Mouse (Mus musculus): Measurements from ENCODE around the gene Neurl1b. TPM values are rescaled to one million over a fixed set of nuclear protein-coding genes. Genes with fewer than 3 reads are reported as not detected.

The Neurl1b gene
- polyA plus RNA-seq (2017; shearing (Covaris generic)): not detected

GRCm38 (mm10) chr17:26414523-26415354, at the start of gene Neurl1b:
Neurl1b (plus strand) TSS chr17:26414829.

Other genes starting within 250 kb of the Neurl1b start
- gene Pdia2, start 215.7 kb upstream of the Neurl1b start, polyA plus RNA-seq (2017; shearing (Covaris generic)): not detected
- 39.8 TPM for gene Rgs11, start 211.9 kb upstream of the Neurl1b start, polyA plus RNA-seq (2017; shearing (Covaris generic))
- gene Arhgdig, start 207.0 kb upstream of the Neurl1b start, polyA plus RNA-seq (2017; shearing (Covaris generic)): not detected
- 24.9 TPM for gene Fam234a, start 170.6 kb upstream of the Neurl1b start, polyA plus RNA-seq (2017; shearing (Covaris generic))
- gene Luc7l, start 161.9 kb upstream of the Neurl1b start, polyA plus RNA-seq (2017; shearing (Covaris generic)): 200 TPM
- 22.9 TPM for gene Ergic1, start 146.7 kb downstream of the Neurl1b start, polyA plus RNA-seq (2017; shearing (Covaris generic))
- gene Dusp1, start 147.3 kb downstream of the Neurl1b start, polyA plus RNA-seq (2017; shearing (Covaris generic)): 290 TPM
- gene Atp6v0e, start 248.4 kb downstream of the Neurl1b start, polyA plus RNA-seq (2017; shearing (Covaris generic)): 275 TPM